Mouse (Mus musculus) megakaryocyte, embryonic 14.5 days (primary cell): Measurements from ENCODE around the gene Gm17334.

Source experiments
- FLI1 ChIP-seq: IDR thresholded peaks from 2 replicates; pipeline ENCODE4 v1.6.1; 2012; ENCODE audit warnings: low read length, inconsistent platforms, mixed read lengths
- GATA1 ChIP-seq: IDR thresholded peaks from 3 replicates; pipeline ENCODE4 v1.6.1; 2012; ENCODE audit warnings: mixed read lengths, low read length, inconsistent platforms, borderline replicate concordance

- no peak for TF ChIP-seq GATA1
- TF ChIP-seq FLI1, result no peak
Measured at GRCm38 (mm10) chr11:53762426-53762825, 10.6 kb downstream of the Gm17334 start.
